Mouse (Mus musculus) olfactory bulb, adult 2 months (tissue): Measurements from ENCODE around the gene 9830107B12Rik.

Experiments
- CTCF ChIP-seq: fragments of 200-500 bp; IDR thresholded peaks from 2 replicates; pipeline ENCODE4 v1.5.1; 2012; ENCODE audit warnings: low read depth, mild to moderate bottlenecking, low read length, moderate library complexity; ENCODE audit not compliant: insufficient read depth
- POLR2A ChIP-seq: fragments of 200-500 bp; IDR thresholded peaks from 2 replicates; pipeline ENCODE4 v1.6.1; 2012; ENCODE audit warnings: mild to moderate bottlenecking, low read depth, low read length, moderate library complexity; ENCODE audit not compliant: insufficient read depth

DNA sequence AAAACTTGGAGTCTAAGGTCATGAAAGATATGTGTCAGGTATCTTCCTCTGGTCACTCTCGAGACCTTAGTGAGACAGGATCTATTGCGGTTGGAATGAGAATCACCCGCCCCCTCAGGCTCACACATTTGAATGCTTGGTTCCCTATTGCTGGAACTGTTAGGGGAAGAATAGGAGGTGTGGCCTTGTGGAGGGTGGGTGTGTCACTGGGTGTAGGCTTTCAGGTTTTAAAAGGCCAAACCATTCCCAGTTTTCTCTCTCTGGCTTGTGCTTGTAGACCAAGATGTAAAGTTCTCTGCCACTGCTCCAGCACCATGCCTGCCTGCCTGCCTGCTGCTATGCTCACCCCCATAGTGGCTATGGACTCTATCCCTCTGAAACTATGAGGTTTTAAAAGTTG lies 65.4 kb downstream of the 9830107B12Rik start:
- no peak for TF ChIP-seq CTCF
- TF ChIP-seq POLR2A, result no peak
